12 mouse cellular contexts compared by ENCODE assay signal in the genomic region with DNA sequence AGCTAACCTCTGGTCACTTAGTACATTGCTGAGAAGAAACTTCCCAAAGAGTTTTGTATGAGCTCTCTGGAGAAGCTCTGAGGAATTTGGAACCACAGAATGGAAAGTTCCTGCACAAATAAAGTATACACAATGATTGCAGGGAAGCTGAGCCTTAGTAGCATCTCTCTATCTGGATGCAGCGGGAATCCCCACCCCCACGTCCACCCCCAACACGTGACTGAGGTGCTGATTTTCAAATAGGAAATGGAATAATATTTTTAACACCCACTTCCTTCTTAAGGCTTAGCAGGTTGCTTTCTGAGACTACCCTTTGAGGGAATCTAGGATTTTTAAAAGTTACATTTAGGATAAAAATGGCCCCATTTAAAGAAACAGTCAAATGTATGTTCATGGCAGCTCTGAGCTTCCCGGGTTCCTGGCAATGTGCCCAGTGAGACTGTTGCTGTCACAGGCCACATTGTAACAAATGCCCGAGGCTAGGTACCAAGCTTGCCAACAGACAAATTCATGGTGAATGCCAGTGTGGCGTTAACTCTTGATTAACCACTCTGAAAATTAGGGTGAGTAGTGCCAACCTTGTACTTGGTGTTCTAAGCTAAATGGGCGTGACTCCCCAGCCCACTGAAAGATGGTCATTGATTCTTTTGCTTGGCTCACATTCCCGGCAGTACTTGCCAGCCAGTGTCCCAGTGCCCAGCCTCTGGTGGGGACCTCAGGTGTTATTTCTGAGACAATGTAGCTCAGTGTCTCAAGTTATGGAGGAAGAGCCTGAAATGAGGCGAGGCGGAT. TPM values are rescaled to one million over a fixed set of nuclear protein-coding genes. Genes with fewer than 3 reads are reported as not detected.
DNase-seq lines count a peak whose midpoint lies in the region; ATAC-seq and TF ChIP-seq lines count a peak whose summit lies in the region.
"Had no signal": no experiment of that assay in that cellular context is flagged by ENCODE, and none has a peak within 500 bp of the region (broad histone marks: within the 10 kb centered on the region; RNA-seq: fewer than 3 reads in every experiment).

No protein-coding gene starts in this region.

- H3K4me2 ChIP-seq in forebrain, embryonic 16.5 days (ENCODE audit: low read length) = 0 out of 2 replicates have a peak overlapping the region, but pooled peaks have one; percentile 12

- no peaks in the 10 kb centered on the region for H3K9me3 ChIP-seq in forebrain, embryonic 16.5 days (ENCODE audit: control insufficient read depth, low read length)

- no peaks in the 10 kb centered on the region for H3K36me3 ChIP-seq in C2C12 (ENCODE audit: control insufficient read depth, insufficient read depth)
- no peaks in the 10 kb centered on the region for H3K36me3 ChIP-seq in forebrain, embryonic 16.5 days (ENCODE audit: control insufficient read depth, insufficient read depth)

- no peak for TF ChIP-seq POLR2A in lung, adult 2 months (IDR thresholded peaks at IDR 0.05; ENCODE audit: borderline replicate concordance, extremely low read depth, low read depth, low read length)

- H3K79me2 ChIP-seq in C2C12 (ENCODE audit: control insufficient read depth, insufficient read depth) = no peaks in the 10 kb centered on the region

- intact Hi-C loops in gastrocnemius, postnatal 36 days (cut with DNase I) = no loop called here

- H3K79me3 ChIP-seq in C2C12 (ENCODE audit: low read depth) = no peaks in the 10 kb centered on the region

- H3K4me1 ChIP-seq in forebrain, embryonic 16.5 days (replicated peaks; ENCODE audit: control insufficient read depth, insufficient read depth, low read length) = peaks cover 21% of the 10 kb centered on the region
- H3K4me1 ChIP-seq in lung, adult 2 months (ENCODE audit: control insufficient read depth, insufficient read depth, low read length) = no peaks in the 10 kb centered on the region

- no peak overlapping the region for H3K9ac ChIP-seq in forebrain, embryonic 16.5 days (replicated peaks; ENCODE audit: low read depth, low read length)

- H3K4me3 ChIP-seq in C2C12 (ENCODE audit: insufficient read depth, poor library complexity, severe bottlenecking) = no peak overlapping the region
- no peak overlapping the region for H3K4me3 ChIP-seq in forebrain, embryonic 16.5 days (replicated peaks; ENCODE audit: low read length)
- no peak overlapping the region for H3K4me3 ChIP-seq in lung, adult 2 months (replicated peaks; ENCODE audit: extremely low read depth, low read depth, low read length)

- WGBS in forebrain, embryonic 16.5 days = 27% methylated on average over 10 of the region's 10 CpGs
- 59% methylated on average over 10 of the region's 10 CpGs for WGBS in lung, adult 2 months

- H3K27ac ChIP-seq in forebrain, embryonic 16.5 days (ENCODE audit: low read length) = no peak overlapping the region

- peak; percentile 56 for DNase-seq in kidney, adult 9 months
- no peak for DNase-seq in kidney, adult 11 months
- peak; percentile 19 for DNase-seq in adipocyte (ENCODE audit: low spot score)
- no peak for DNase-seq in thymus, postnatal 25 days
- no peak for DNase-seq in lung, adult 2 months
- no peak for DNase-seq in gastrocnemius, postnatal 36 days

- no peak for TF ChIP-seq CTCF in C2C12 (IDR thresholded peaks at IDR 0.05; ENCODE audit: control insufficient read depth, insufficient read depth, insufficient read length)
- TF ChIP-seq CTCF in lung, adult 2 months (IDR thresholded peaks at IDR 0.05; ENCODE audit: insufficient read depth, low read length) = no peak

- ATAC-seq in forebrain, embryonic 16.5 days = peak; percentile 83
- ATAC-seq: lung, postnatal 0 days had no signal

- H3ac ChIP-seq in C2C12 (ENCODE audit: control insufficient read depth, insufficient read length, low read depth) = no peak overlapping the region

- peaks cover 32% of the 10 kb centered on the region for H3K27me3 ChIP-seq in C2C12 (ENCODE audit: control insufficient read depth, insufficient read depth, insufficient read length)
- H3K27me3 ChIP-seq in forebrain, embryonic 16.5 days (replicated peaks; ENCODE audit: control insufficient read depth, insufficient read depth, low read length) = no peaks in the 10 kb centered on the region

TF ChIP-seq in C2C12, 6 proteins besides CTCF, POLR2A, EP300 and RAD21:
- TF ChIP-seq USF1 (IDR thresholded peaks at IDR 0.05; ENCODE audit: low read depth) (peak; percentile 2), MYOG (IDR thresholded peaks at IDR 0.05; ENCODE audit: control insufficient read depth, extremely low read depth, insufficient read length) (no peak)

RNA-seq across cellular contexts. Expression of gene Slc25a48, which starts 11.3 kb away (rescaled TPM):
- polyA plus RNA-seq in C2C12 (2012; fragmentation: generic; extraction: Trizol) = 0.05 TPM
- polyA plus RNA-seq in forebrain, embryonic 16.5 days (2015; fragmentation: Nextera tagmentation; extraction: Ambion mirVana) = not detected in 2 replicates
- polyA plus RNA-seq in lung, adult 2 months (2012; rRNA removed) = 0.24 and 0.51 TPM in 2 replicates
- under 1 TPM in 1 of 2 experiments, not detected in 1; 0.10 TPM for total RNA-seq in gastrocnemius, postnatal 36 days (2021)
- polyA plus RNA-seq: lung, postnatal 0 days had no signal

RNA-seq across cellular contexts. Expression of gene Gm3045, which starts 23.0 kb away (rescaled TPM):
- polyA plus RNA-seq in C2C12 (2012; fragmentation: generic; extraction: Trizol) = not detected
- not detected in 2 replicates for polyA plus RNA-seq in forebrain, embryonic 16.5 days (2015; fragmentation: Nextera tagmentation; extraction: Ambion mirVana)
- 0.06 TPM in 1 of 2 replicates, not detected in the other for polyA plus RNA-seq in lung, adult 2 months (2012; rRNA removed)
- not detected for total RNA-seq in gastrocnemius, postnatal 36 days (2021)
- total RNA-seq: left cerebral cortex, adult 18-20 months had no signal
- polyA plus RNA-seq: heart, embryonic 16.5 days; lung, postnatal 0 days; neural tube, embryonic 11.5 days had no signal

RNA-seq across cellular contexts. Expression of gene Il9, which starts 32.6 kb away (rescaled TPM):
- polyA plus RNA-seq in C2C12 (2012; fragmentation: generic; extraction: Trizol) = not detected
- polyA plus RNA-seq in forebrain, embryonic 16.5 days (2015; fragmentation: Nextera tagmentation; extraction: Ambion mirVana) = not detected in 2 replicates
- polyA plus RNA-seq in lung, adult 2 months (2012; rRNA removed) = not detected in 2 replicates
- total RNA-seq in gastrocnemius, postnatal 36 days (2021) = not detected
- total RNA-seq: left cerebral cortex, adult 18-20 months had no signal
- polyA plus RNA-seq: heart, embryonic 16.5 days; lung, postnatal 0 days; neural tube, embryonic 11.5 days had no signal

Comparison
In these comparisons a context has a peak if more than half of its experiments do, and no peak if none do; other contexts are left out.
1. DNase-seq: peak in kidney, adult 9 months (single experiment) and adipocyte (single experiment); none in kidney, adult 11 months (single experiment), thymus, postnatal 25 days (single experiment), lung, adult 2 months (single experiment) and gastrocnemius, postnatal 36 days (0 of 2).